Mouse (Mus musculus) G1E (cell line): ENCODE data around the gene Lrrc58.

Experiments
- CTCF ChIP-seq: IDR thresholded peaks from 2 replicates; pipeline ENCODE4 v1.5.1; 2012; ENCODE audit warnings: low read depth, low read length, inconsistent platforms, mixed read lengths
- GATA1 ChIP-seq: IDR thresholded peaks from 2 replicates; pipeline ENCODE4 v1.6.1; 2012; ENCODE audit warnings: borderline replicate concordance, low read length, inconsistent platforms, mixed read lengths
- GATA2 ChIP-seq: IDR thresholded peaks from 2 replicates; pipeline ENCODE4 v1.6.1; 2012; ENCODE audit warnings: low read depth, low read length, inconsistent platforms, borderline replicate concordance
- POLR2AphosphoS5 ChIP-seq: IDR thresholded peaks from 2 replicates; pipeline ENCODE4 v1.6.1; 2012; ENCODE audit warnings: low read depth, low read length, inconsistent platforms; ENCODE audit not compliant: insufficient replicate concordance
- TAL1 ChIP-seq: conservative IDR thresholded peaks from 2 replicates; pipeline ENCODE4 v1.6.1; 2012; ENCODE audit warnings: low read depth, low read length, inconsistent platforms, mixed read lengths

- no peak for TF ChIP-seq CTCF
- no peak for TF ChIP-seq POLR2AphosphoS5
- TF ChIP-seq GATA1, result no peak
- TF ChIP-seq TAL1, result no peak
- no peak for TF ChIP-seq GATA2
These were observed 10.7 kb upstream of the Lrrc58 start for GRCm38 (mm10) chr16:37857495-37857894.
